Mouse (Mus musculus) NIH3T3 (cell line): Measurements from ENCODE around the gene Hivep2.
A peak's percentile ranks its signal among the peaks of the same experiment; 100 is the strongest.

Experiments used
- DNase-seq: peaks from one replicate; pipeline ENCODE4 v3.0.0-alpha.2; 2012; ENCODE audit warnings: low read depth

Hivep2 gene

DNA sequence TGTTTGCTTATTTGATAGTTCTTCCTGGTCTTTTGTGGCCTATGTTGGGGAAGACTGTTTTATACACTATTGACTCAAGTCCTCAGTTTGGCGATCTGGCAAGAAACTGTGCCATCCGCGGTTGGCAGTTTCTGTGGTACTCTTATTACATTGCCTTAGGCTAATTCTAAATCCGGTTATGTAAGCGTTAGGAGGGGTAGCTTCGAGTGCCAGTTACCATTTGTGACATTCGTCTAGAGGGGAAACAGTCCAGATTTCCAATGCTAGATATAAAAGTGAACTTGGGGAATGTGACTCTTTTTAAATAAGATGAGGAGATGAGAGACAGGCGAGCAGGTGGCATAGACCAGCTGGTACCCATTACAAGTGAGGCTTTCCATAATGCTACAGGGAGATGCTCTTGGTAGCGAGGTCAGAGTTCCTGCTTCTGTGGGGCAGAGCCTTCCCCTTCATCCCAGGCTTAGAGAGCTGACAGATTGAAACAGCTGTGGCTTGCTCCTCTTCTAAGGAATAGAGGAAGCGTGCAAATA is 83.1 kb downstream of the Hivep2 start:
- no peak for DNase-seq

DNA sequence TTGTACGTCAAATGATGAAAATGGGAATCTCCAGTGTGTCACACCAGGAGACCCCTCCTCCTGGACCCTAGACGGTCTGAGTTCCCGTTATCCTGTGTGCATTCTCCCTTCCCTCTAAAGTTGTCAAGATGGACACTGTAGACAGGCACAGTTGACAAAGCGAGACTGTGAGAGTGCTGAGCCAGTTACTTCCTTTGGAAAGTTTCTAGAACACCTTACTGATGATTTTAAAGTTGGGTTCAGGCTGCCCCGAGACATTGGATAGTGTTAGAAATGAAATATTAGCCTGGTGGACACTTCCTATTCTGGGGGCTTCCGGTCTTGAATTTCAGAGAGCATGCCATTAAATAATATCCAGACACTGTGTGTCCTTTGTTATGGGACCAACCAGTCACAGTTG is 83.8 kb downstream of the Hivep2 start:
- DNase-seq = no peak

DNA sequence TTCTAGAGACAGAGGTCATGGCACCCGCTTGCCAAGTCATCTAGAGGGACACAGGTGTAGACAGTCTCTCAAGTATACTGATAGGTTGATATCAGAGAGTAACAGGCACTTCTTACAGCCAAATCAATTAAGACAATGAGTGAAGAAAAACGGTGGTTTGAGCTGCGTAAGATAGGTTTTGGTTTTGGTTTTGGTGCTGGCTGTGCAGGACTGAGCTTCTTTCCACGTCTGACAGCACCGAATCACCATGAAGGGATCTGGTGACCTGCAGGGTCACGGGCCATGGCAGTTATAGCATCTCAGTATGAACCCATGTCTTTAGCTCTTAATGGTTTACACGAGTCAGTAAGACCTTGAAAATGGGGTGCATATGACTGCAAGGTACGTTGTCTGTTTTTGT is 84.7 kb downstream of the Hivep2 start:
- DNase-seq = no peak

DNA sequence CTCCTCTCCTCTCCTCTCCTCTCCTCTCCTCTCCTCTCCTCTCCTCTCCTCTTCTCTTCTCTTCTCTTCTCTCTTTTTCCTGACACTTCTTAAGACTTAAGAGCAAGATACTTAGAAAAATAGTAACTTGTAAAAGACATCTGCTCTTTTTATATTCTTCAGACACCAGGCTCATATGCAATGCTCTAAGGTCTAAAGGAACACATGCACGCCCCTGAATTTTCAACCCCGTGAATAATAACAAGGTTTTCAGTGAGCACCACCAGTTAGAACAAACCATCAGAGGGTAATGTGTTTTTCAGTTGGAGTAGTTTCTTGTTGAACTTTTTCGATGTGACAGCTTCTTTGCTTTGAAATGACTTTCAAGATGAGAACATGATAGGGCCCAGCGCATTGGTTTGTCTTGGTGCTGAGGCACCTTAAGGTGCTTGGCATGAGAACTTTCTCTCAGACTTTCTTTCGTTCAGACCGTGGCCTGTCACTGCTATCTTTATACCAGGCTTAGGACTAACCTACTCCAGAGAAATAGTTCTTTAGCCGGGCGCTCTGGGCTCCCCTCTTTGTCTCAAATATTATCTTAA is 86.3 kb downstream of the Hivep2 start:
- no peak for DNase-seq

DNA sequence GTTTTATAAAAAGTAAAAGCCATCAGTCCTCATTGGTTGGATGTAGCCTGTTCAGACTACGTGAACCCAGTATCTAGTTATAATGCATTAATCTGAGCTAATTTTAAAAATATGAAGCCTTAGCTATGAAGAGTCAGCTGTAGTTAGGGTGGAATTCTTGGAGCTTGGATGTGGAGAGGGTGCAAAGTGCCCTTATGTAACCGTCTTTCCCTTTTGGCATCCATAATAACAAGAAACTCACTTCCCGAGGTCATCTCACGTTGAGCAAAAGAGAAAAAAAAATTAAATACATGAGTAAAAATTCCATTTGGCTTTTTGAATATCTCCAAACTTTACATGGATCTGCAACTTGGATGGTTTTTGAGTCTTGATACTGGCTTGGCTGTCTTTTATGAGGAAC is 89.0 kb downstream of the Hivep2 start:
- no peak for DNase-seq

DNA sequence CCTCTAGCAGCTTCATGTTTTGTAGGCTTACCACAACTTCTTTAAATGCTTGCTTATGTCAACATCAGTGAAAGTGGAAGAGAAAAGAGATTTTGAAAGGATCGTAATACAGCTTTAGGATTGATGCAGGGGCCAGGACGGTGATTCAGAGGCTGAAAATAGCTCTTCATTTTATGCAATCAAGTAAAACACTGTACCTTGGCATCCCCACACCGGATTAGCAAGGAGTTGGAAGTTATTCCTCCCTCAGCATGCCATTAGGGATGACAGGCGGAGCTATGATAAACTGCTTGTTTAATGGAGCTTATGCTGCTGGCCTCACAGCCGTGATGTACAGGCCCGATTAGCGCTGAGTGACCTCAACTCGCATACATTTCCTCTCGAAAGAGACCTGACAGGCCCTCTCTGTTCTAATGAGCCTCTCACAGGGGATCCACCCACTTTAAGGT is 89.7 kb downstream of the Hivep2 start:
- DNase-seq = peak; percentile 94

DNA sequence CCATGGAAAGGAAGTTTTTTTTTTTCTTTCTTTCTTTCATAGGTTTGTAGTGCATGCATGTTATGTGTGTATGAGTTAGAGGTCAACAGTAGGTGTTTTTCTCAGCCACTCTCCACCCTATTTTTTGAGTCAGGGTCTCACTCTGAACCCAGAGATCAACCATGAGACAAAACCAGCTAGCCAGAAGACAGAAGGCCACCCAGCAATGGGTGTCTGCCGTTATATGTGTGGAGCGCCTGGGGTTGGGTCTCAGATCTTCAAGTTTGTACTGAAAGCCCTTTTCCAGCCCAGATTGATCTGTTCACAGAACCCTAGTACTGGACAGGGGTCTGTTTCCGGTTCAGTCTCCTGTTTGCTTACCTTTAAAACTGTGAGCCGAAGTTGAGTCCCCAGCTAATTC is 90.2 kb downstream of the Hivep2 start:
- DNase-seq = no peak

DNA sequence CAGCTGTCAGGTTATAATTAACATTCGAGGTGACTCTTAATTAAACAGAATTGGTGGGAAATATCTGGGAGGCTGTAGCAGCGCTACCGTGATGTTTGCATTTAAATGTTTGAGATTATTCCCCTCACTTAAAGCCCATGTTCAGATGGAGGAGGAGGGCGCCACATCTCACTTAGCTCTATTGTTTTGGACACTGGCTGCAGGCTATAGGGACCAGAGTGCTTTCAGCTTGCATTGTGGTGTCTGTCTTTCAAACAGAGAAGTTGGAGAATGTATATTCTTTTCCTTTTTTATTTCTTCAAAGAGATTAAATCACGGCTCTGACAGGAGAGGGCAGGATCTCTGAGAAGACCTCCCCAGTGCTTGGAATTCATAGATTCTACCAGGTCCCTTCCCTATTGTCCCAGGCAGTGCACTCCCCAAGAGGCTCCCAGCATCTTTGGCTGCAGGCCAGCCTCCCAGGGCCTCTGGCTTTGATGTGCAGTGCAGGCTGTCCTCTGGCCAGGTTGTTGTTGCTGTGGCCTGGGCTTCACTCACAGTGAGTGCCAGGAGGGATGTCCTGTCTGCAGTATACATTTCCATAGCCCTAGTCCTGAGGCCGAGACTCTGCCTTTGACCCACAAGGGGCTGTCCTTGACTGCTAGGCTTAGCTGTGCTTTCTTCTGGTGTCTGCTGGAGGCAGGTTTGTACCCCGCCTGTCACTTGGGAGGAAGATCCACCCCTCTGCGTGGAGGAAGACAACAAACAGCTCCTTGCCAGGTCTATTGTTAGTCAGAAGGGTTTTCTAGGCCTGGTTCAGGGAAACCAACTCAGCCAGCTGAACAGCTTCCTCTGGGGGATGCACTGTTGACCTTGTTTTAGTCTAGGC is 90.9 kb downstream of the Hivep2 start:
- peak; percentile 55 for DNase-seq

DNA sequence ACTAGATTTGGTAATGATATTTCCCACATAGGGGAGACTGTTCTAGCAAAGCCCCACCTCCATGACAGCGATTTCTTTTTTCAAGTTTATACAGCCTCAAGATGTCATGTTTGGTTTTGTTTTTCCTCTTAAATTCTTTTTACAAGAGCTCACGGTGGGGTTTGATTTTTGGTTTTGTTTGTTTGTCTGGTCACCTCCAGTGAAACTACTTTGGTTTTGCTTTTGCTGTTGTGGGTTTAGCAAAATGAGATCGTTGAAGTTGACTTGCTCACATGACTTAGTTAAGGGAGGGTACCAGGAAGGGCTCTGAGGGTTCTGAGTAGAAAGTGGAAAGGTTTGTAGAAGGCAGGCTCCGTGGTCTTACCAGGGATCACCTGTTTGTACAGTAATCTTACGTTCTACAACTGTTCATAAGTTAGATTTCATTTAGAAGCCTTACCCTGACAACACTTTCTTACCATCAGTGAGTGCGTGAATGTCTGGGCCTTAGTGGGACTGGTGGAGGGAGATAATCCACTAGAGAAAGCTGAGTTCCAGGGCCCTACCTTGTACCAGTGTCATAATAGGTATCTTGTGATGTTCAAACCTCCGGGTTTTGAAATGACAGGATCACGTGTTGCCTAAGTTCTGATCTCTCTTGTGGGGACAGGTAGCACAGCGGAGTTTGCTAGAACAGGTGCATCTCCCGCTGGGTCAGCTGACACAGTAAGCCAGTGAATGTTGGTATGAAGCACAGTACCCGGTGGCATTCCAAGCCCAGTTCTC is 92.1 kb downstream of the Hivep2 start:
- no peak for DNase-seq

DNA sequence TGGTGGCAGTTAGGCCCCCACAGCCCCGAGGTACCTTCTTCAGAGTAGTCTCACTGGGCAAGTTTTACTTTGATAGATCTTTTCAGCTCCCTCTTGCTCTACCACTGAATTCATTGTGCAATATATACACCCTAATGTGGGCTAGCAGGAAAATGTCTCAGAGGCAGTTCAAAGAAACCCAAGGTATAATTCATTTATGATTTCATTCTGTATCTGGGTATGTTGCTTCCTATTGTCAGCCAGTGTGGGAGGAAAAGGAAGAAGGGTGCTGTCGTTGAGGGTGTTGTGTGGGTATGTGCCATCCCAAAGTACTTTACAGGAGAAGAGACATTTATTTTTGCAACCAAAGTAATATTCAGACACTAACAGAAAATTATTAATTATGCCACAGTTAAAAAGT is 92.9 kb downstream of the Hivep2 start:
- DNase-seq = no peak

DNA sequence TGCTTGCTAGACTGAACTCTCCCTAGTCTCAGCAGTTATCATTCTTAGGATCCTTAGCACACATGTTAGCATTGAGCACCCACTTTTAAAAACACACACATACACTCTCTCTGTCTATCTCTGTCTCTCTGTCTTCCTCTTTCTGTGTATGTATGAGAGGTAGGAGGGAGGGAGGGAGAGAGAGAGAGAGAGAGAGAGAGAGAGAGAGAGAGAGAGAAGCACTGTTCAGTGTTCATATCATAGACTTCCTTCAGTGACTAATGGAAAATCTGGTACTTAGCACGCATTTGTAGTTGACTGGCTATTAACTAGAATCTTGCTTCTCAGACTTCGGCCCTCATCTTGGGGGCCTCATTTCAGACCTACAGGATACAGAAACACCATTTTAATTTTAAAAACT is 93.7 kb downstream of the Hivep2 start:
- DNase-seq = no peak

DNA sequence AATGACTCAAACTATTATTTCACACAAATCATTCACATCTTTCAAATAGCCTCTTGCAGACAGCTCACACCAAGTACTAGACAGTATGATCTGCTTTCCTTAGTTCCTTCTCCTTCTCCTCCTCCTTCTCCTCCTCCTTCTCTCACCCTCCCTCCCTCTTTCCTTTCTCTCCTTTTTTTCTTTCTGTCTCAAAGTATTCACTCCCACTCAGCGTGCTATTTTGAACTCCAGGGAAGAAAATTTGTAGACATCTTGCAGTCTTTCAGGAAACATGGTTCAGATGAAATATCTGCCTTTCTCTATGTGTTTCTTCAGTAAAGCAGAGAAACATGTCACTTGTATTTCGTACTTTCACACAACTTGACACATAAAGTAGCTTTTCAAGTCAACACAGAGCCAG is 94.4 kb downstream of the Hivep2 start:
- DNase-seq = no peak

DNA sequence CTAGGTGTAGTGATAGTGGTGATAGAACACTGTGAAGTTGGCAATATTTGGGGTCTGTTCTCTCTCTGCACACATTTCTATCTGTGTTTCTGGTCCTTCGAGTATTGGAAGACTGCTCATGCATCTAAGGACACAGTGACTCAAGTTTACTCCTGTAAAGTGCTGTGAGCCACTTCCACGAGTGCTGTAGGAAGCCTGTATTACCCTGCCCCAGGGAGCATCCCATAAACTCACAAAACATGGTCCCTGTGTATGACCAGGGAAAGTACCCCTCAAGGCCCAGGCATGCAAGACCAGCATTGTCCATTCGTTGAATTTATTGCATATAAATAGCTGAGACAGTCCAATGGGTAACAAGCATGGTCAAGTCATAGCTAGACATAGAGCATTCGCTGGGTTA is 97.4 kb downstream of the Hivep2 start:
- no peak for DNase-seq

DNA sequence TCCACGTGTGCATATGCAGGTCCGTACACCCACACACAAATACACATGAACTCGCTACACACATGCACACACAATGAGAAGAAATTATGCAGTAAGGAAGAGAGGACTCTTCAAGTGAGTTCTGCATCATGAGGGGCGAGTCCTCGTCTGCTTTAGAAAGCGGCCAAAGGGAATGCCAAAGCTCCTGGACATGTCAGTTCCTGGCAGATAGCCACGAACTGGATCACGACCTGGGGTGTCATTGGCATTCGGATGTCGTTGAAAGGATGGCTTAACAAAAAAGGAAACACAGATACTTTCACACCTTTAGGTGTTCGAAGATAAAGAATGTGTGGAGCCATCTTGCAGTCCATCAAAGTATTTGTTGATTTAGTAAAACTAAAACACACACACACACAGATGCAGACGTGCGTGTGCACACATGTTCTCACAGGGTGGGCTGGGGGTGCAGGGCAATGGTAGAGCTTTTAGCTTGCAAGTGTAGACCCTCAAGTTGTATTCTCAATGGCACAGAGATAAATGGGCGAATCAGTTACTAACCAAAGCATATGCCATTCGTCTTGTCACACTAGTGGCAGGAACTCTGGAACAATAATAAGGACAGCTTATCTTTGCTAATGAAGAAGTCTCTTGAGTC is 99.0 kb downstream of the Hivep2 start:
- no peak for DNase-seq

DNA sequence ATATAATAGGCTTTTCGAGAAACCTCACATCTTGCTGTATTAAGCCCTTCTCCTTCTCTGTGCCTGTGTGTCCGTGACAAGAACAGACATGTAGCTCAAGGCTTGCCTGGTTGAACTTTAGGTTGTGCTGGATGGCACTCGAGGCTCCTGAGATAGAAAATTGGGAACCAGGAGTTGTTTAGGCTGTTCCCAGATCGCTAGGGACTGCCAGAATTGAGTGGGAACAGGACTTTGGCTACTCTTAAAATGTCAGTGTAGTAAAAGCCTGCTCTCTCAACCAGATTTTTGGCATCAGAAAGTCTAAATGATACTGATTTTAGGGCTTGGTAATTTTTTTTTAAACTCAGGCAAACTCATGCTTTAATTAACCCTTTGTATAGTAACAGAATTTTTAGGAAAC is 101.9 kb downstream of the Hivep2 start:
- DNase-seq = no peak

DNA sequence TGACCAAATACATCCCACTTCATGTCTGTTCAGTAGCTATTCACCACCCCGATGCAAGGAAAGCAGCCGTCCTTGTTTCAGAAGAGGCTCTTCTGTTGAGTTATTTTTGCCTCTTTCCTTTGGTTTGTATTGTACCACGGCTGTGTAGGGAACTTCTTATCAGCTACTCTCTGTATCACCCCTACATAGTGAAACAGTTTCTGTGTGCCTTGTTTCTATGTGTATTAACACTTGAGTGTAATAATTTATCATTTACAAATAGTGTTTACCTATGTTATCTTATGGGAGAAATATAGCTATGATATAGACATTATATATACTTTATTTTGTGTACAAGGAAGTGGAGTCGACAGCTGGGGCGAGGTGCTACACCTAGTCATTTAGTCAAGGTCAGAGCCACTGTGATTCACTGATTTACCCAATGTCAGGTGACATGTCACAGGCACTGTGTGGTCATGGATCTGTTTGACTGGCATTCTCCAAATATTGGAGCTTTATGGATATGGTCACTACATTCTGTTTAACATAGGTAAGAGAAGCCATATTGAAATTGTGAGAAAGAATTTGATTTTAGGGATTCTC is 104.7 kb downstream of the Hivep2 start:
- DNase-seq = no peak

DNA sequence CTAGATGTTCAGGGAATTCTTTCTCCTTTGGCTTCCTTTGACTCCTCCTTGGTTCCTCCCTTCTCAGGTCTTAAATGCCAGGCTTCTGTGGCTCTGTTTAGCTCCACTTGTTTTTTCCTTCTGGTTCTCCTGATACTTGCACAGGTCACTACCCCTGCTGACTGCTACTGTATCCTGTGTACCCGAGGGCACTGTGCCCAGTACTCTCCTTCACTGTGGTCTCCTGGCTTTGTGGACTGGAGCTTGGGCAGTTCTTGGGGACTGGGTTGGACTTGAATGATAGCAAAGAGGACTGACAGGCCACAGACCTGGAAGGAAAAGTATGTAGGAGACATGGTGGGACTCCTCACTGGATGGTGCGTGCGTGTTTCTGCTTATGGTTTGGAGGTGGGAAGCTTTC is 106.6 kb downstream of the Hivep2 start:
- DNase-seq = no peak

DNA sequence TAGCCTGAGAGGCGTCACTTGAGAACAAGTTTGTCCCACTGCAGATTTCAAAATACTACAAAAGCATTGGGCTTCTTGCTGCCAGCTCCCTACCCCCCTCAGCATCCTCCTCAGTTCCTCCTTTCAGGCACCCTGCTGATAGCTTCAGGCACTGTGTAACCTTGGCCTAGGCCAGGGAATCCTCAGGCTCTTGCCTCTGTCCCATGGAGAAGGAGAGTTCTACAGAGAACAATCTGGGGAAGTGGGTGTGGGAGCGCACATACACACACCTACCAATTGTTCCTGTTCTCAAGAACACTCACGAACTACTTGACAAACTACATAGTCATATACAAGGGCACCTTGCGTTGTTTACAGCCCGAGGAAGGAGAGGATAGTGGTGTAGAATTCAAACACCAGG is 109.9 kb downstream of the Hivep2 start:
- DNase-seq = no peak

DNA sequence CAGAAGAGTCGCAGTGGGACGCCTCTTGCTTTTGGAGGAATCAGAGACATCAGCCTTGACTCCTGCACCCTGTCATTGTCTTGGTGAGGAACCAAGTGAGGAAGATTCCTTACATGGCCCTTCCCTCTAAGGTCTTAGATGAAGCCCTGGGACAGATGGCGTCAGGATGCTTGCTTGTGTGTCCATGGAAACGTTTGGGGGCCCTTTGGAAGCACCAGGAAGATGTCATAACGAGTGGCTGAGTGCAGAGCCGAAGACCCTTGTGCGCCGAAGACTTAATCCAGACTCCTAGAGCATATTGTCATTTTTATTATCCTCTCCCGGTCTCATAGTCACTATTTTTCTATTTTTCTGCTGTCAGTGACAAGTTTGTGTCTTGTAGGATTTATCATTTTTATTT is 111.0 kb downstream of the Hivep2 start:
- DNase-seq = no peak

DNA sequence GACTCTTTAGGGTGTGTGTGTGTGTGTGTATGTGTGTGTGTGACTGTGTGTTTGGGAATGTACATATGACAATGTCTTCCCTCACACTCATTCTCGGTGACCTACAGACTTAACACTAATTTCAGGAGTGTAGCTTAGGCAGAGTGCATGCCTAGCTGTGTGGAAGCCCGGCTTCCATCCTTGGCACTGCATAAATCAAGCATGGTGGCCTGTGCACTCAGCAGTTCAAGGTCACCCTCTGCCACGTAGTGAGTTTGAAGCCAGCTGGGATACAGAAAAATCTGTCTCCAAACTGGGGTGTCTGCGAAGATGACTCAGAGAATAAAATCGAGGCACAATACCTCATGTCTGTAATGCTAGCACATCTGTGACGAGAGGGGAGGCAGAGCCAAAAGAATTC is 115.0 kb downstream of the Hivep2 start:
- no peak for DNase-seq

DNA sequence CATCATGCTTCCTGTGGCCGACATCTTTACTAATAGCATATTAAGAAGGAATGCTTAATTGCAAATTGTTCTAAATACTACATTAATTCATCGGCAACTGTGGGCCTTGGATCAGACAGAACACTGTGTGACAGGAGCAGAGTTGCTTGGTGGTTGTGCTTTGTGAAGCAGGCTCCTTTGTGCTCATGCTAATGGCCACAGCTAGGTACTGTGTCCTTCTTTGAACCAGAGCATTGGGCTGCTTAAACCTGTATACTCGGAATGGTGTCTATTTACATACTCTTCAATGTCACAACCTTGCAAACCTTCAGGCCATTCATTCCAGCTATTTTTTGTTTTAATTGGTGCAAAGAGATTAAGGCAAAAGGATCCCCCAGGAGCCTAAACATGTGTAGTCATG is 115.9 kb downstream of the Hivep2 start:
- DNase-seq = no peak

DNA sequence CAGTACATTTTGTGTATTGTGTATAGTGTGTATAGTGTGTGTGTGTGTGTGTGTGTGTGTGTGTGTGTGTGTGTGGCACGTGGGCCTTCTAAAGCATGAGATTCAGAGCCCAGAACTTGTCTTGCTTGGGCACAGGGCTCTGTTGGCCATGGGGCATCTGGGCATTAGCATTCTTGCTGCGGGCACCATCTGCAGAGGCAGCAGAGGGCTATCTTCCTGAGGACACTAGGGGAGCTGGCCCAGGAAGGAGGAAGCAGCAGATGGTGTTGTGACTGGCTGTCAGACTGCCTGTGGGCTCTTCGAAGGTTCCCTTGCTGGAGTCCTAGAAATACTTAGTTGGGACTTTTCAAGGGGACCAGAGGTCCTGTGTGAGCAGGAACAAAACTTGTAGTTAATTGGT is 116.4 kb downstream of the Hivep2 start:
- DNase-seq = no peak
